Mouse (Mus musculus) CH12.LX (cell line): Measurements from ENCODE around the gene Smim13. TPM values are rescaled to one million over a fixed set of nuclear protein-coding genes. Genes with fewer than 3 reads are reported as not detected.

Source experiments
- DNase-seq: peaks from one replicate; pipeline ENCODE4 v3.0.0-alpha.2; 2013; ENCODE audit errors: extremely low read depth
- H3K27ac ChIP-seq: 2 replicates; pipeline ENCODE4 v1.5.1; 2012; ENCODE audit warnings: low read depth, mild to moderate bottlenecking, control low read depth, moderate library complexity; ENCODE audit not compliant: insufficient read depth
- H3K27me3 ChIP-seq: replicated peaks from 2 replicates; pipeline ENCODE3; 2012; ENCODE audit warnings: inconsistent platforms
- H3K36me3 ChIP-seq, 2 experiments: replicated peaks in 1 of 2; 2 replicates each; pipeline versions ENCODE3 to v1.6.1; 2012; ENCODE audit warnings: inconsistent platforms in 1 of 2, low read length in 1 of 2, mild to moderate bottlenecking in 1 of 2, mixed read lengths in 1 of 2, moderate library complexity in 1 of 2; ENCODE audit not compliant: control insufficient read depth in 1 of 2, insufficient read depth in 1 of 2
- H3K4me1 ChIP-seq, 2 experiments: 2 replicates each; pipeline ENCODE4 v1.6.1; 2012; ENCODE audit warnings: inconsistent platforms in 1 of 2, moderate library complexity in 1 of 2; ENCODE audit not compliant: insufficient read depth in 2 of 2, control insufficient read depth in 1 of 2
- H3K4me2 ChIP-seq: 2 replicates; pipeline ENCODE4 v1.6.1; 2012; ENCODE audit warnings: low read depth, mild to moderate bottlenecking, control low read depth; ENCODE audit not compliant: poor library complexity, insufficient read depth, severe bottlenecking
- H3K4me3 ChIP-seq, 3 experiments: fragments of 150-350 bp in 1 of 3; sonication (generic) in 1 of 3; replicated peaks in 1 of 3; 2 replicates each; pipeline versions ENCODE3 to v1.5.1; 2011 to 2012; ENCODE audit warnings: low read depth in 2 of 3, low read length in 2 of 3, mild to moderate bottlenecking in 2 of 3, moderate library complexity in 2 of 3, control low read depth in 1 of 3, improper control_type of control experiment in 1 of 3, inconsistent platforms in 1 of 3, mixed read lengths in 1 of 3; ENCODE audit not compliant: poor library complexity in 1 of 3
- H3K79me2 ChIP-seq: replicated peaks from 2 replicates; pipeline ENCODE4 v1.6.1; 2012; ENCODE audit warnings: mild to moderate bottlenecking, moderate library complexity; ENCODE audit not compliant: control insufficient read depth, poor library complexity, insufficient read depth, severe bottlenecking; ENCODE audit errors: extremely low read depth
- H3K9ac ChIP-seq: 2 replicates; pipeline ENCODE4 v1.6.1; 2012; ENCODE audit warnings: low read depth, mild to moderate bottlenecking, control low read depth, moderate library complexity; ENCODE audit not compliant: insufficient read depth
- H3K9me3 ChIP-seq: replicated peaks from 2 replicates; pipeline ENCODE3; 2012; ENCODE audit warnings: low read length, inconsistent platforms, mixed read lengths
- BHLHE40 ChIP-seq: IDR thresholded peaks from 2 replicates; pipeline ENCODE4 v1.6.1; 2011; ENCODE audit warnings: mild to moderate bottlenecking, low read depth, low read length, improper control_type of control experiment
- CHD1 ChIP-seq: IDR thresholded peaks from 2 replicates; pipeline ENCODE4 v1.6.1; 2012; ENCODE audit warnings: low read depth, low read length, improper control_type of control experiment, inconsistent platforms
- CTCF ChIP-seq, 2 experiments: IDR thresholded peaks in 1 of 2; conservative IDR thresholded peaks in 1 of 2; 2 replicates each; pipeline ENCODE4 v1.5.1; 2011 to 2012; ENCODE audit warnings: low read depth in 2 of 2, low read length in 2 of 2, improper control_type of control experiment in 1 of 2, inconsistent platforms in 1 of 2, mild to moderate bottlenecking in 1 of 2, moderate library complexity in 1 of 2
- E2F4 ChIP-seq: IDR thresholded peaks from 2 replicates; pipeline ENCODE4 v1.6.1; 2011; ENCODE audit warnings: low read depth, low read length, improper control_type of control experiment; ENCODE audit not compliant: insufficient replicate concordance
- ELF1 ChIP-seq: IDR thresholded peaks from 2 replicates; pipeline ENCODE4 v1.6.1; 2014; ENCODE audit warnings: low read depth, mild to moderate bottlenecking, inconsistent platforms, low read length, improper control_type of control experiment
- ETS1 ChIP-seq: conservative IDR thresholded peaks from 2 replicates; pipeline ENCODE4 v1.6.1; 2012; ENCODE audit warnings: low read depth, mild to moderate bottlenecking, inconsistent platforms, low read length, improper control_type of control experiment, moderate library complexity
- HCFC1 ChIP-seq: IDR thresholded peaks from 2 replicates; pipeline ENCODE4 v1.6.1; 2012; ENCODE audit warnings: low read depth, mild to moderate bottlenecking, inconsistent platforms, low read length, improper control_type of control experiment
- KAT2A ChIP-seq: IDR thresholded peaks from 2 replicates; pipeline ENCODE4 v1.6.1; 2012; ENCODE audit warnings: low read length, improper control_type of control experiment, inconsistent platforms; ENCODE audit not compliant: insufficient replicate concordance
- MAFK ChIP-seq: IDR thresholded peaks from 2 replicates; pipeline ENCODE4 v1.6.1; 2011; ENCODE audit warnings: low read length, improper control_type of control experiment; ENCODE audit not compliant: insufficient replicate concordance
- MAX ChIP-seq: IDR thresholded peaks from 2 replicates; pipeline ENCODE4 v1.6.1; 2011; ENCODE audit warnings: low read length, improper control_type of control experiment
- MAZ ChIP-seq: IDR thresholded peaks from 2 replicates; pipeline ENCODE4 v1.6.1; 2012; ENCODE audit warnings: low read depth, mild to moderate bottlenecking, inconsistent platforms, low read length, improper control_type of control experiment, moderate library complexity
- MEF2A ChIP-seq: IDR thresholded peaks from 2 replicates; pipeline ENCODE4 v1.6.1; 2014; ENCODE audit warnings: low read depth, mild to moderate bottlenecking, inconsistent platforms, low read length, improper control_type of control experiment, borderline replicate concordance
- MXI1 ChIP-seq: IDR thresholded peaks from 2 replicates; pipeline ENCODE4 v1.6.1; 2011; ENCODE audit warnings: mild to moderate bottlenecking, low read depth, low read length, improper control_type of control experiment
- MYC ChIP-seq: IDR thresholded peaks from 2 replicates; pipeline ENCODE4 v1.6.1; 2011; ENCODE audit warnings: low read depth, mild to moderate bottlenecking, improper control_type of control experiment, low read length
- NRF1 ChIP-seq: IDR thresholded peaks from 2 replicates; pipeline ENCODE4 v1.6.1; 2014; ENCODE audit warnings: low read depth, mild to moderate bottlenecking, inconsistent platforms, low read length, improper control_type of control experiment, moderate library complexity
- PAX5 ChIP-seq: IDR thresholded peaks from 2 replicates; pipeline ENCODE4 v1.6.1; 2012; ENCODE audit warnings: low read length, inconsistent platforms, mixed read lengths
- POLR2A ChIP-seq: IDR thresholded peaks from 2 replicates; pipeline ENCODE4 v1.6.1; 2011; ENCODE audit warnings: low read depth, mild to moderate bottlenecking, improper control_type of control experiment, low read length
- POLR2AphosphoS2 ChIP-seq: IDR thresholded peaks from 2 replicates; pipeline ENCODE4 v1.6.1; 2011; ENCODE audit warnings: low read depth, low read length, improper control_type of control experiment
- RCOR1 ChIP-seq: conservative IDR thresholded peaks from 2 replicates; pipeline ENCODE4 v1.6.1; 2012; ENCODE audit warnings: low read depth, mild to moderate bottlenecking, inconsistent platforms, low read length, improper control_type of control experiment
- SIN3A ChIP-seq: IDR thresholded peaks from 2 replicates; pipeline ENCODE4 v1.6.1; 2012; ENCODE audit warnings: low read length, improper control_type of control experiment, inconsistent platforms
- SMC3 ChIP-seq: IDR thresholded peaks from 2 replicates; pipeline ENCODE4 v1.6.1; 2011; ENCODE audit warnings: low read depth, low read length, improper control_type of control experiment
- TBP ChIP-seq: conservative IDR thresholded peaks from 2 replicates; pipeline ENCODE4 v1.6.1; 2011; ENCODE audit warnings: low read depth, low read length, improper control_type of control experiment
- TCF12 ChIP-seq: IDR thresholded peaks from 2 replicates; pipeline ENCODE4 v1.6.1; 2014; ENCODE audit warnings: low read depth, mild to moderate bottlenecking, inconsistent platforms, low read length, improper control_type of control experiment
- UBTF ChIP-seq: IDR thresholded peaks from 2 replicates; pipeline ENCODE4 v1.6.1; 2012; ENCODE audit warnings: low read depth, mild to moderate bottlenecking, inconsistent platforms, low read length, improper control_type of control experiment, moderate library complexity
- USF2 ChIP-seq: conservative IDR thresholded peaks from 2 replicates; pipeline ENCODE4 v1.6.1; 2011; ENCODE audit warnings: low read depth, low read length, improper control_type of control experiment
- ZC3H11A ChIP-seq: IDR thresholded peaks from 2 replicates; pipeline ENCODE4 v1.6.1; 2012; ENCODE audit warnings: low read depth, mild to moderate bottlenecking, inconsistent platforms, low read length, improper control_type of control experiment
- ZMIZ1 ChIP-seq: IDR thresholded peaks from 2 replicates; pipeline ENCODE4 v1.6.1; 2012; ENCODE audit warnings: low read depth, mild to moderate bottlenecking, inconsistent platforms, low read length, improper control_type of control experiment
- ZNF384 ChIP-seq: IDR thresholded peaks from 2 replicates; pipeline ENCODE4 v1.6.1; 2012; ENCODE audit warnings: low read depth, low read length, improper control_type of control experiment, inconsistent platforms
- dilution Hi-C: fragments of 300-500 bp; cut with MboI; formaldehyde crosslinking; loops from 2 replicates; pipeline ENCODE4 v1.14.3; 2020; ENCODE audit warnings: low sequenced_read_pairs; ENCODE audit not compliant: extremely low pct_unique_long_range_greater_than_20kb, extremely low pct_ligation_motif_present
- in situ Hi-C: fragments of 300-500 bp; cut with MboI; formaldehyde crosslinking; loops from 3 replicates; pipeline ENCODE4 v1.14.3; 2019; ENCODE audit warnings: low sequenced_read_pairs, low pct_ligation_motif_present, low pct_unique_long_range_greater_than_20kb, mixed read lengths
- polyA plus RNA-seq: library from polyadenylated mRNA; unstranded; fragments of >175 nt; gene quantifications from 2 replicates; pipeline ENCODE4 v1.2.1, GENCODE M21; 2012; ENCODE audit warnings: low read depth; ENCODE audit not compliant: insufficient read length
- total RNA-seq, 2 experiments: library from RNA; depleted of rRNA; stranded (reverse); fragments of 300-350 nt in 1 of 2; fragments of >200 nt in 1 of 2; gene quantifications; 2 replicates each; pipeline ENCODE4 v1.2.3; 2012 to 2014

The Smim13 gene
- total and polyA plus RNA-seq, 3 experiments: 4.4 to 13.4 (median 11.6) TPM

- no peak overlapping the region for H3K4me3 ChIP-seq
- no peaks in the 10 kb centered on the region for H3K27me3 ChIP-seq
- H3K4me2 ChIP-seq: no peak overlapping the region
- no peak for DNase-seq
- H3K27ac ChIP-seq: no peak overlapping the region
- no peaks in the 10 kb centered on the region for H3K9me3 ChIP-seq
- in situ Hi-C loops: loop anchor here (25.0 kb wide), 1 partner anchor 216 kb away; the partner anchor contains the start of genes Pak1ip1 and Tmem14c
- no peak overlapping the region for H3K9ac ChIP-seq
- peaks cover 2 to 4% of the 10 kb centered on the region in 2 experiments; a peak in 2 of 4 replicates for H3K4me1 ChIP-seq
- H3K36me3 ChIP-seq: no peaks in the 10 kb centered on the region
- dilution Hi-C loops: no loop called here
- no peak for TF ChIP-seq ETS1
- no peak for TF ChIP-seq NRF1
- no peak for TF ChIP-seq PAX5
- no peak for TF ChIP-seq HCFC1
- no peak for TF ChIP-seq CTCF (conservative IDR thresholded peaks at IDR 0.05 in 1 of 2, IDR thresholded peaks at IDR 0.05 in 1 of 2; ENCODE audit: low read depth in 2 of 2, low read length in 2 of 2)
- TF ChIP-seq ZC3H11A: no peak
- no peak for TF ChIP-seq MAFK
- no peak for TF ChIP-seq POLR2AphosphoS2
- TF ChIP-seq MAZ: no peak
- TF ChIP-seq BHLHE40: no peak
- TF ChIP-seq SIN3A: no peak
- TF ChIP-seq MEF2A: no peak
- no peak for TF ChIP-seq ZMIZ1
- TF ChIP-seq E2F4: no peak
- no peak for TF ChIP-seq KAT2A
- no peak for TF ChIP-seq CHD1
- TF ChIP-seq MYC: no peak
- no peak for TF ChIP-seq SMC3
- TF ChIP-seq POLR2A: no peak
- no peak for TF ChIP-seq MAX
- TF ChIP-seq, all 38 proteins: peak for 0
- H3K79me2 ChIP-seq: no peaks in the 10 kb centered on the region
Measured at GRCm38 (mm10) chr13:41228060-41228459, 21.6 kb upstream of the Smim13 start.

GRCm38 (mm10) chr13:41230256-41230655, 19.4 kb upstream of the Smim13 start:
- TF ChIP-seq POLR2AphosphoS2 (no peak), MXI1 (no peak), USF2 (no peak), POLR2A (no peak), UBTF (no peak), TBP (no peak), ZNF384 (no peak), MYC (no peak), TCF12 (no peak), RCOR1 (no peak), ELF1 (no peak), MAZ (no peak)
- no peak for DNase-seq
- Histone ChIP-seq H3K4me1 (peaks cover 2 to 4% of the 10 kb centered on the region in 2 experiments; a peak in 2 of 4 replicates), H3K79me2 (no peaks in the 10 kb centered on the region), H3K36me3 (no peaks in the 10 kb centered on the region), H3K27me3 (no peaks in the 10 kb centered on the region), H3K9me3 (no peaks in the 10 kb centered on the region), H3K4me3 (no peak overlapping the region), H3K27ac (no peak overlapping the region), H3K9ac (no peak overlapping the region), H3K4me2 (no peak overlapping the region)
- dilution Hi-C loops: no loop called here
- in situ Hi-C loops: loop anchor here (10.0 to 25.0 kb wide), 3 partner anchors 145 to 385 kb away; partner anchors contain the start of genes Pak1ip1 and Tmem14c
